Mouse (Mus musculus) brain, embryonic 14.5 days (tissue): Measurements from ENCODE around the gene Foxo4. TPM values are rescaled to one million over a fixed set of nuclear protein-coding genes. Genes with fewer than 3 reads are reported as not detected.

Experiments used
- DNase-seq: peaks from one replicate; pipeline ENCODE4 v3.0.0-alpha.2; 2011; ENCODE audit warnings: low read depth
- CTCF ChIP-seq: fragments of 200-500 bp; IDR thresholded peaks from 2 replicates; pipeline ENCODE4 v1.5.1; 2012; ENCODE audit warnings: inconsistent platforms, mild to moderate bottlenecking, moderate library complexity, borderline replicate concordance; ENCODE audit not compliant: insufficient read depth, insufficient read length; ENCODE audit errors: extremely low read depth
- POLR2A ChIP-seq: fragments of 200-500 bp; IDR thresholded peaks from 2 replicates; pipeline ENCODE4 v1.6.1; 2012; ENCODE audit warnings: mild to moderate bottlenecking, inconsistent platforms, borderline replicate concordance; ENCODE audit not compliant: poor library complexity, insufficient read depth, insufficient read length, severe bottlenecking; ENCODE audit errors: extremely low read depth
- polyA plus RNA-seq: library from polyadenylated mRNA; depleted of rRNA; stranded (reverse); fragments of >200 nt; gene quantifications from 2 replicates; pipeline ENCODE4 v1.2.3, GENCODE M21; 2012; rRNA removed

The Foxo4 gene
- polyA plus RNA-seq, 1 experiment: 12.7 TPM

GRCm38 (mm10) chrX:101299473-101300426, 45.4 kb downstream of the Foxo4 start:
- DNase-seq: peak; percentile 93
- TF ChIP-seq POLR2A: no peak
- TF ChIP-seq CTCF: no peak

- DNase-seq: peak; percentile 85
- no peak for TF ChIP-seq CTCF
- TF ChIP-seq POLR2A: no peak
These were observed 46.2 kb downstream of the Foxo4 start for GRCm38 (mm10) chrX:101300427-101301030.

- peak; percentile 11 for DNase-seq
- no peak for TF ChIP-seq POLR2A
- no peak for TF ChIP-seq CTCF
These were observed 47.3 kb downstream of the Foxo4 start for GRCm38 (mm10) chrX:101301654-101302053.

- no peak for DNase-seq
- TF ChIP-seq POLR2A (no peak), CTCF (no peak)
These were observed 50.3 kb downstream of the Foxo4 start for GRCm38 (mm10) chrX:101304646-101305045.

GRCm38 (mm10) chrX:101309299-101309698, 55.0 kb downstream of the Foxo4 start:
- DNase-seq: no peak
- TF ChIP-seq POLR2A: no peak
- TF ChIP-seq CTCF: no peak

Other genes with a start within 250 kb of the Foxo4 start
- gene Tex11, start 194.9 kb upstream of the Foxo4 start, polyA plus RNA-seq: 0.03 TPM in 1 of 2 replicates, not detected in the other
- 3.1 and 4.1 TPM in 2 replicates for gene Slc7a3, start 168.5 kb upstream of the Foxo4 start, polyA plus RNA-seq
- 40.8 and 48.7 TPM in 2 replicates for gene Snx12, start 32.0 kb upstream of the Foxo4 start, polyA plus RNA-seq
- gene Gm614, start 9.5 kb downstream of the Foxo4 start, polyA plus RNA-seq: not detected in 2 replicates
- gene Il2rg, start 13.7 kb downstream of the Foxo4 start, polyA plus RNA-seq: 4.1 and 5.9 TPM in 2 replicates
- gene Gm20489, start 14.5 kb downstream of the Foxo4 start, polyA plus RNA-seq: not detected in 2 replicates
- 63.6 and 77.3 TPM in 2 replicates for gene Med12, start 19.5 kb downstream of the Foxo4 start, polyA plus RNA-seq
- gene Nlgn3, start 44.6 kb downstream of the Foxo4 start, polyA plus RNA-seq: 35.0 and 54.4 TPM in 2 replicates
- gene Gjb1, start 121.8 kb downstream of the Foxo4 start, polyA plus RNA-seq: 0.33 and 0.66 TPM in 2 replicates
- 178 and 190 TPM in 2 replicates for gene Zmym3, start 166.3 kb downstream of the Foxo4 start, polyA plus RNA-seq
- gene Nono, start 174.8 kb downstream of the Foxo4 start, polyA plus RNA-seq: 419 and 430 TPM in 2 replicates
- 3.3 and 5.4 TPM in 2 replicates for gene Itgb1bp2, start 194.6 kb downstream of the Foxo4 start, polyA plus RNA-seq